Mouse (Mus musculus): ENCODE results near the gene 4930524J08Rik. TPM values are rescaled to one million over a fixed set of nuclear protein-coding genes. Genes with fewer than 3 reads are reported as not detected.

Gene 4930524J08Rik
- polyA plus RNA-seq (2015; fragmentation: Nextera tagmentation; extraction: Ambion mirVana) = 3.5 TPM in 2 replicates

GRCm38 (mm10) chr5:99978699-99979442 is at the start of gene 4930524J08Rik, which contains the start of gene Hnrnpd:
TSS of gene 4930524J08Rik (plus strand) at chr5:99979061.
TSS of gene Hnrnpd (minus strand) at chr5:99978938.
- peaks cover 41% of the 10 kb centered on the region for H3K4me1 ChIP-seq (replicated peaks)
- H3K27me3 ChIP-seq = no peaks in the 10 kb centered on the region
- peak within 1 kb of the TSS; percentile 96 for H3K4me2 ChIP-seq
- H3K27ac ChIP-seq (replicated peaks) = peak within 1 kb of the TSS; percentile 99
- ATAC-seq (ENCODE audit: low read depth) = peak; percentile 97
- H3K4me3 ChIP-seq = peak within 1 kb of the TSS; percentile 91
- peak within 1 kb of the TSS; percentile 96 for H3K9ac ChIP-seq
- no peaks in the 10 kb centered on the region for H3K9me3 ChIP-seq
- under 1% methylated on average over 79 of the region's 97 CpGs for WGBS
- no peaks in the 10 kb centered on the region for H3K36me3 ChIP-seq

GRCm38 (mm10) chr5:99931910-99932309 is 47.0 kb upstream of the 4930524J08Rik start:
- ATAC-seq (ENCODE audit: low read depth) = no peak
- H3K9me3 ChIP-seq = no peaks in the 10 kb centered on the region

GRCm38 (mm10) chr5:99939440-99939839 is 39.4 kb upstream of the 4930524J08Rik start:
- no peak overlapping the region for H3K4me3 ChIP-seq
- H3K4me1 ChIP-seq (replicated peaks) = 0 out of 2 replicates have a peak, but pooled peaks cover 3% of the 10 kb centered on the region
- no peak; the same call in 1 of the 2 replicates for ATAC-seq (ENCODE audit: low read depth)
- H3K36me3 ChIP-seq = no peaks in the 10 kb centered on the region
- no peak overlapping the region for H3K27ac ChIP-seq (replicated peaks)
- 78% methylated on average over 3 of the region's 3 CpGs for WGBS
- H3K9ac ChIP-seq = no peak overlapping the region
- H3K27me3 ChIP-seq = no peaks in the 10 kb centered on the region
- H3K9me3 ChIP-seq = peaks cover under 1% of the 10 kb centered on the region; the same call in 1 of the 2 replicates
- H3K4me2 ChIP-seq = no peak overlapping the region

More at GRCm38 (mm10) chr5:99931910-99932309, 47.0 kb upstream of the 4930524J08Rik start:
- Histone ChIP-seq H3K27me3 (no peaks in the 10 kb centered on the region), H3K27ac (replicated peaks) (no peak overlapping the region), H3K4me1 (replicated peaks) (no peaks in the 10 kb centered on the region), H3K9ac (no peak overlapping the region), H3K4me3 (no peak overlapping the region), H3K4me2 (no peak overlapping the region), H3K36me3 (no peaks in the 10 kb centered on the region)
- 83% methylated on average over 6 of the region's 6 CpGs for WGBS

GRCm38 (mm10) chr5:99941273-99941672 is 37.6 kb upstream of the 4930524J08Rik start:
- peaks cover 6% of the 10 kb centered on the region for H3K9me3 ChIP-seq
- no peaks in the 10 kb centered on the region for H3K27me3 ChIP-seq
- WGBS = 85% methylated on average over 10 of the region's 10 CpGs
- 0 out of 2 replicates have a peak, but pooled peaks cover 3% of the 10 kb centered on the region for H3K4me1 ChIP-seq (replicated peaks)
- H3K9ac ChIP-seq = no peak overlapping the region
- H3K4me2 ChIP-seq = no peak overlapping the region
- H3K36me3 ChIP-seq = peaks cover 13% of the 10 kb centered on the region
- H3K27ac ChIP-seq (replicated peaks) = no peak overlapping the region
- no peak overlapping the region for H3K4me3 ChIP-seq
- ATAC-seq (ENCODE audit: low read depth) = no peak

- Histone ChIP-seq H3K4me1 (replicated peaks) (0 out of 2 replicates have a peak, but pooled peaks cover 3% of the 10 kb centered on the region), H3K4me2 (no peak overlapping the region), H3K9me3 (peaks cover 6% of the 10 kb centered on the region), H3K4me3 (no peak overlapping the region), H3K36me3 (peaks cover 14% of the 10 kb centered on the region), H3K27me3 (no peaks in the 10 kb centered on the region), H3K9ac (no peak overlapping the region), H3K27ac (replicated peaks) (no peak overlapping the region)
- ATAC-seq (ENCODE audit: low read depth) = no peak
- 44% methylated on average over 10 of the region's 10 CpGs for WGBS
Observed at GRCm38 (mm10) chr5:99941776-99942502, 36.9 kb upstream of the 4930524J08Rik start.

GRCm38 (mm10) chr5:99952513-99952912 is 26.3 kb upstream of the 4930524J08Rik start:
- H3K36me3 ChIP-seq = peaks cover 19% of the 10 kb centered on the region
- H3K4me1 ChIP-seq (replicated peaks) = 0 out of 2 replicates have a peak, but pooled peaks cover 4% of the 10 kb centered on the region
- no peak for ATAC-seq (ENCODE audit: low read depth)
- no peaks in the 10 kb centered on the region for H3K9me3 ChIP-seq
- no peak overlapping the region for H3K9ac ChIP-seq
- H3K27me3 ChIP-seq = no peaks in the 10 kb centered on the region
- WGBS = 76% methylated on average over 5 of the region's 5 CpGs
- no peak overlapping the region for H3K4me3 ChIP-seq
- no peak overlapping the region for H3K27ac ChIP-seq (replicated peaks)
- H3K4me2 ChIP-seq = no peak overlapping the region

GRCm38 (mm10) chr5:99953883-99954282 is 25.0 kb upstream of the 4930524J08Rik start:
- Histone ChIP-seq H3K4me2 (no peak overlapping the region), H3K27ac (replicated peaks) (no peak overlapping the region), H3K27me3 (no peaks in the 10 kb centered on the region), H3K4me1 (replicated peaks) (0 out of 2 replicates have a peak, but pooled peaks cover 4% of the 10 kb centered on the region), H3K4me3 (no peak overlapping the region), H3K36me3 (peaks cover 30% of the 10 kb centered on the region), H3K9ac (no peak overlapping the region), H3K9me3 (no peaks in the 10 kb centered on the region)
- WGBS = 21% methylated on average over 1 of the region's 1 CpGs
- no peak for ATAC-seq (ENCODE audit: low read depth)

GRCm38 (mm10) chr5:99958666-99959065 is 20.2 kb upstream of the 4930524J08Rik start:
- H3K27ac ChIP-seq (replicated peaks) = no peak overlapping the region
- H3K27me3 ChIP-seq = no peaks in the 10 kb centered on the region
- WGBS = 100% methylated on average over 1 of the region's 1 CpGs
- peaks cover 50% of the 10 kb centered on the region for H3K36me3 ChIP-seq
- H3K4me2 ChIP-seq = no peak overlapping the region
- ATAC-seq (ENCODE audit: low read depth) = no peak
- no peak overlapping the region for H3K9ac ChIP-seq
- 0 out of 2 replicates have a peak, but pooled peaks cover 3% of the 10 kb centered on the region for H3K4me1 ChIP-seq (replicated peaks)
- H3K4me3 ChIP-seq = no peak overlapping the region
- H3K9me3 ChIP-seq = no peaks in the 10 kb centered on the region

- no peak overlapping the region for H3K27ac ChIP-seq (replicated peaks)
- no peak overlapping the region for H3K4me3 ChIP-seq
- no peaks in the 10 kb centered on the region for H3K27me3 ChIP-seq
- H3K9ac ChIP-seq = no peak overlapping the region
- no peaks in the 10 kb centered on the region for H3K9me3 ChIP-seq
- no peak overlapping the region for H3K4me2 ChIP-seq
- ATAC-seq (ENCODE audit: low read depth) = no peak
- no peaks in the 10 kb centered on the region for H3K4me1 ChIP-seq (replicated peaks)
- peaks cover 58% of the 10 kb centered on the region for H3K36me3 ChIP-seq
- 66% methylated on average over 2 of the region's 2 CpGs for WGBS
Observed at GRCm38 (mm10) chr5:99959236-99959936, 19.5 kb upstream of the 4930524J08Rik start.

GRCm38 (mm10) chr5:99959960-99960359 is 18.9 kb upstream of the 4930524J08Rik start:
- Histone ChIP-seq H3K9ac (no peak overlapping the region), H3K27me3 (no peaks in the 10 kb centered on the region), H3K36me3 (peaks cover 58% of the 10 kb centered on the region), H3K4me3 (no peak overlapping the region), H3K4me1 (replicated peaks) (no peaks in the 10 kb centered on the region), H3K27ac (replicated peaks) (no peak overlapping the region), H3K9me3 (no peaks in the 10 kb centered on the region), H3K4me2 (no peak overlapping the region)
- WGBS = 83% methylated on average over 2 of the region's 2 CpGs
- ATAC-seq (ENCODE audit: low read depth) = no peak

- H3K27me3 ChIP-seq = no peaks in the 10 kb centered on the region
- 0 out of 2 replicates have a peak overlapping the region, but pooled peaks have one; percentile 9 for H3K4me2 ChIP-seq
- peaks cover 45% of the 10 kb centered on the region for H3K4me1 ChIP-seq (replicated peaks)
- H3K4me3 ChIP-seq = no peak overlapping the region
- no peaks in the 10 kb centered on the region for H3K9me3 ChIP-seq
- 34% methylated on average over 2 of the region's 2 CpGs for WGBS
- H3K36me3 ChIP-seq = peaks cover 11% of the 10 kb centered on the region; the same call in 1 of the 2 replicates
- no peak overlapping the region for H3K9ac ChIP-seq
- ATAC-seq (ENCODE audit: low read depth) = no peak
- no peak overlapping the region for H3K27ac ChIP-seq (replicated peaks)
Observed at GRCm38 (mm10) chr5:99973941-99974340, 4.9 kb upstream of the 4930524J08Rik start.
